Mouse (Mus musculus): ENCODE results near the gene Tdrd9. TPM values are rescaled to one million over a fixed set of nuclear protein-coding genes. Genes with fewer than 3 reads are reported as not detected.

Gene Tdrd9
- polyA plus RNA-seq, 1 experiment from 2014 or later = 0.95 TPM

- H3K4me2 ChIP-seq (ENCODE audit: low read depth, severe bottlenecking) = no peak overlapping the region
- ATAC-seq (ENCODE audit: insufficient number of reproducible peaks, low FRiP score, low TSS enrichment, low read depth) (no peak), DNase-seq (ENCODE audit: low spot score) (no peak)
- H3K27me3 ChIP-seq (ENCODE audit: control insufficient read depth, insufficient read depth, low read length) = no peaks in the 10 kb centered on the region
- no peak overlapping the region for H3K4me3 ChIP-seq (ENCODE audit: low read depth, low read length)
- H3K4me1 ChIP-seq (ENCODE audit: control insufficient read depth, insufficient read depth, low read length) = no peaks in the 10 kb centered on the region
- H3K9me3 ChIP-seq (ENCODE audit: control insufficient read depth, low read length) = no peaks in the 10 kb centered on the region
- no peak overlapping the region for H3K9ac ChIP-seq (ENCODE audit: low read length)
- WGBS = 91% methylated on average over 7 of the region's 7 CpGs
- H3K36me3 ChIP-seq (ENCODE audit: control insufficient read depth, insufficient read depth, low read length) = no peaks in the 10 kb centered on the region
- no peak overlapping the region for H3K27ac ChIP-seq (replicated peaks; ENCODE audit: low read depth, low read length)
Measured at GRCm38 (mm10) chr12:111999735-112000134, 28.4 kb downstream of the Tdrd9 start.

GRCm38 (mm10) chr12:112001223-112001622, 29.9 kb downstream of the Tdrd9 start:
- Histone ChIP-seq H3K4me3 (ENCODE audit: low read depth, low read length) (no peak overlapping the region), H3K9me3 (ENCODE audit: control insufficient read depth, low read length) (no peaks in the 10 kb centered on the region), H3K27ac (replicated peaks; ENCODE audit: low read depth, low read length) (no peak overlapping the region), H3K4me2 (ENCODE audit: low read depth, severe bottlenecking) (no peak overlapping the region), H3K9ac (ENCODE audit: low read length) (no peak overlapping the region), H3K4me1 (ENCODE audit: control insufficient read depth, insufficient read depth, low read length) (no peaks in the 10 kb centered on the region), H3K36me3 (ENCODE audit: control insufficient read depth, insufficient read depth, low read length) (no peaks in the 10 kb centered on the region), H3K27me3 (ENCODE audit: control insufficient read depth, insufficient read depth, low read length) (no peaks in the 10 kb centered on the region)
- DNase-seq (ENCODE audit: low spot score) (peak; percentile 85), ATAC-seq (ENCODE audit: insufficient number of reproducible peaks, low FRiP score, low TSS enrichment, low read depth) (peak; percentile 31; the same call in 1 of the 2 replicates)
- 25% methylated on average over 8 of the region's 8 CpGs for WGBS

GRCm38 (mm10) chr12:112012511-112013270, 41.3 kb downstream of the Tdrd9 start:
- Histone ChIP-seq H3K4me2 (ENCODE audit: low read depth, severe bottlenecking) (peak overlapping the region; percentile 38), H3K27me3 (ENCODE audit: control insufficient read depth, insufficient read depth, low read length) (no peaks in the 10 kb centered on the region), H3K27ac (replicated peaks; ENCODE audit: low read depth, low read length) (no peak overlapping the region), H3K4me1 (ENCODE audit: control insufficient read depth, insufficient read depth, low read length) (peaks cover 5% of the 10 kb centered on the region; the same call in 1 of the 2 replicates), H3K4me3 (ENCODE audit: low read depth, low read length) (no peak overlapping the region; the same call in 1 of the 2 replicates), H3K9ac (ENCODE audit: low read length) (peak overlapping the region; percentile 55), H3K9me3 (ENCODE audit: control insufficient read depth, low read length) (no peaks in the 10 kb centered on the region), H3K36me3 (ENCODE audit: control insufficient read depth, insufficient read depth, low read length) (no peaks in the 10 kb centered on the region)
- DNase-seq (ENCODE audit: low spot score) = peak; percentile 51
- peak; percentile 83; the same call in 1 of the 2 replicates for ATAC-seq (ENCODE audit: insufficient number of reproducible peaks, low FRiP score, low TSS enrichment, low read depth)
- WGBS = 34% methylated on average over 12 of the region's 12 CpGs

GRCm38 (mm10) chr12:112013271-112013801, 42.0 kb downstream of the Tdrd9 start:
- Histone ChIP-seq H3K9ac (ENCODE audit: low read length) (peak overlapping the region; percentile 55), H3K4me1 (ENCODE audit: control insufficient read depth, insufficient read depth, low read length) (peaks cover 5% of the 10 kb centered on the region; the same call in 1 of the 2 replicates), H3K4me3 (ENCODE audit: low read depth, low read length) (no peak overlapping the region), H3K36me3 (ENCODE audit: control insufficient read depth, insufficient read depth, low read length) (no peaks in the 10 kb centered on the region), H3K27me3 (ENCODE audit: control insufficient read depth, insufficient read depth, low read length) (no peaks in the 10 kb centered on the region), H3K27ac (replicated peaks; ENCODE audit: low read depth, low read length) (no peak overlapping the region), H3K9me3 (ENCODE audit: control insufficient read depth, low read length) (no peaks in the 10 kb centered on the region), H3K4me2 (ENCODE audit: low read depth, severe bottlenecking) (peak overlapping the region; percentile 38)
- WGBS = 31% methylated on average over 14 of the region's 14 CpGs
- ATAC-seq (ENCODE audit: insufficient number of reproducible peaks, low FRiP score, low TSS enrichment, low read depth) = no peak
- peak; percentile 51 for DNase-seq (ENCODE audit: low spot score)

- no peaks in the 10 kb centered on the region for H3K36me3 ChIP-seq (ENCODE audit: control insufficient read depth, insufficient read depth, low read length)
- ATAC-seq (ENCODE audit: insufficient number of reproducible peaks, low FRiP score, low TSS enrichment, low read depth) (no peak), DNase-seq (ENCODE audit: low spot score) (peak; percentile 30)
- H3K4me1 ChIP-seq (ENCODE audit: control insufficient read depth, insufficient read depth, low read length) = peaks cover 5% of the 10 kb centered on the region; the same call in 1 of the 2 replicates
- H3K27me3 ChIP-seq (ENCODE audit: control insufficient read depth, insufficient read depth, low read length) = no peaks in the 10 kb centered on the region
- WGBS = 22% methylated on average over 4 of the region's 4 CpGs
- H3K27ac ChIP-seq (replicated peaks; ENCODE audit: low read depth, low read length) = no peak overlapping the region; the same call in 1 of the 2 replicates
- no peaks in the 10 kb centered on the region for H3K9me3 ChIP-seq (ENCODE audit: control insufficient read depth, low read length)
- no peak overlapping the region for H3K4me2 ChIP-seq (ENCODE audit: low read depth, severe bottlenecking)
- H3K4me3 ChIP-seq (ENCODE audit: low read depth, low read length) = no peak overlapping the region
- no peak overlapping the region for H3K9ac ChIP-seq (ENCODE audit: low read length)
Measured at GRCm38 (mm10) chr12:112016346-112016745, 45.0 kb downstream of the Tdrd9 start.

GRCm38 (mm10) chr12:112023306-112023705, 51.9 kb downstream of the Tdrd9 start:
- H3K4me1 ChIP-seq (ENCODE audit: control insufficient read depth, insufficient read depth, low read length) = no peaks in the 10 kb centered on the region
- no peak for ATAC-seq (ENCODE audit: insufficient number of reproducible peaks, low FRiP score, low TSS enrichment, low read depth)
- H3K27ac ChIP-seq (replicated peaks; ENCODE audit: low read depth, low read length) = no peak overlapping the region
- 81% methylated on average over 2 of the region's 2 CpGs for WGBS
- no peak for DNase-seq (ENCODE audit: low spot score)
- H3K9ac ChIP-seq (ENCODE audit: low read length) = no peak overlapping the region
- H3K27me3 ChIP-seq (ENCODE audit: control insufficient read depth, insufficient read depth, low read length) = no peaks in the 10 kb centered on the region
- no peaks in the 10 kb centered on the region for H3K9me3 ChIP-seq (ENCODE audit: control insufficient read depth, low read length)
- H3K36me3 ChIP-seq (ENCODE audit: control insufficient read depth, insufficient read depth, low read length) = no peaks in the 10 kb centered on the region
- no peak overlapping the region for H3K4me2 ChIP-seq (ENCODE audit: low read depth, severe bottlenecking)
- H3K4me3 ChIP-seq (ENCODE audit: low read depth, low read length) = no peak overlapping the region

- 83% methylated on average over 17 of the region's 17 CpGs for WGBS
Measured at GRCm38 (mm10) chr12:112024581-112025310, 53.4 kb downstream of the Tdrd9 start.

GRCm38 (mm10) chr12:112025457-112025856, 54.1 kb downstream of the Tdrd9 start:
- H3K4me3 ChIP-seq (ENCODE audit: low read depth, low read length) = no peak overlapping the region
- no peaks in the 10 kb centered on the region for H3K4me1 ChIP-seq (ENCODE audit: control insufficient read depth, insufficient read depth, low read length)
- no peak for ATAC-seq (ENCODE audit: insufficient number of reproducible peaks, low FRiP score, low TSS enrichment, low read depth)
- no peak for DNase-seq (ENCODE audit: low spot score)
- H3K27me3 ChIP-seq (ENCODE audit: control insufficient read depth, insufficient read depth, low read length) = no peaks in the 10 kb centered on the region
- H3K4me2 ChIP-seq (ENCODE audit: low read depth, severe bottlenecking) = no peak overlapping the region
- no peak overlapping the region for H3K27ac ChIP-seq (replicated peaks; ENCODE audit: low read depth, low read length)
- 92% methylated on average over 13 of the region's 13 CpGs for WGBS
- no peak overlapping the region for H3K9ac ChIP-seq (ENCODE audit: low read length)
- no peaks in the 10 kb centered on the region for H3K9me3 ChIP-seq (ENCODE audit: control insufficient read depth, low read length)
- H3K36me3 ChIP-seq (ENCODE audit: control insufficient read depth, insufficient read depth, low read length) = no peaks in the 10 kb centered on the region

More at GRCm38 (mm10) chr12:112024581-112025310, 53.4 kb downstream of the Tdrd9 start:
- no peak overlapping the region for H3K4me3 ChIP-seq (ENCODE audit: low read depth, low read length)
- H3K27me3 ChIP-seq (ENCODE audit: control insufficient read depth, insufficient read depth, low read length) = no peaks in the 10 kb centered on the region
- DNase-seq (ENCODE audit: low spot score) (no peak), ATAC-seq (ENCODE audit: insufficient number of reproducible peaks, low FRiP score, low TSS enrichment, low read depth) (no peak)
- H3K9ac ChIP-seq (ENCODE audit: low read length) = no peak overlapping the region
- no peaks in the 10 kb centered on the region for H3K36me3 ChIP-seq (ENCODE audit: control insufficient read depth, insufficient read depth, low read length)
- no peak overlapping the region for H3K27ac ChIP-seq (replicated peaks; ENCODE audit: low read depth, low read length)
- H3K4me1 ChIP-seq (ENCODE audit: control insufficient read depth, insufficient read depth, low read length) = no peaks in the 10 kb centered on the region
- no peak overlapping the region for H3K4me2 ChIP-seq (ENCODE audit: low read depth, severe bottlenecking)
- no peaks in the 10 kb centered on the region for H3K9me3 ChIP-seq (ENCODE audit: control insufficient read depth, low read length)
